Mouse (Mus musculus) olfactory bulb, adult 2 months (tissue): ENCODE results near the gene Grm8. TPM values are rescaled to one million over a fixed set of nuclear protein-coding genes. Genes with fewer than 3 reads are reported as not detected.

Source experiments
- H3K27ac ChIP-seq: fragments of 200-500 bp; 2 replicates; pipeline ENCODE4 v1.5.1; 2012; ENCODE audit warnings: low read depth, low read length; ENCODE audit not compliant: insufficient read depth
- H3K4me1 ChIP-seq: fragments of 200-500 bp; 2 replicates; pipeline ENCODE4 v1.6.1; 2012; ENCODE audit warnings: low read length; ENCODE audit not compliant: control insufficient read depth, insufficient read depth
- H3K4me3 ChIP-seq: fragments of 200-500 bp; 2 replicates; pipeline ENCODE4 v1.5.1; 2012; ENCODE audit warnings: mild to moderate bottlenecking, low read depth, low read length, moderate library complexity; ENCODE audit not compliant: insufficient read depth
- CTCF ChIP-seq: fragments of 200-500 bp; IDR thresholded peaks from 2 replicates; pipeline ENCODE4 v1.5.1; 2012; ENCODE audit warnings: low read depth, mild to moderate bottlenecking, low read length, moderate library complexity; ENCODE audit not compliant: insufficient read depth
- POLR2A ChIP-seq: fragments of 200-500 bp; IDR thresholded peaks from 2 replicates; pipeline ENCODE4 v1.6.1; 2012; ENCODE audit warnings: mild to moderate bottlenecking, low read depth, low read length, moderate library complexity; ENCODE audit not compliant: insufficient read depth
- WGBS: fragments of 180-500 bp; shearing (Covaris S2); methylation state at CpG from one replicate; pipeline ENCODE4 v1.1.7; 2018; 5-methylcytosine and 5-hydroxymethylcytosine counted together
- polyA plus RNA-seq: library from polyadenylated mRNA; stranded (reverse); fragments of >200 nt; gene quantifications from 2 replicates; pipeline ENCODE4 v1.2.4, GENCODE M21; 2012; ENCODE audit warnings: low replicate concordance; ENCODE audit not compliant: missing spikeins, insufficient read depth, insufficient read length

Grm8 gene
- polyA plus RNA-seq: not detected in 2 replicates

GRCm38 (mm10) chr6:28135001-28135401 lies at the start of gene Grm8:
Gene Grm8 (minus strand): TSS chr6:28135178.
- peak within 1 kb of the TSS; percentile 74 for H3K4me3 ChIP-seq
- peak within 1 kb of the TSS; percentile 63 for H3K27ac ChIP-seq
- peaks cover 2% of the 10 kb centered on the region; the same call in 1 of the 2 replicates for H3K4me1 ChIP-seq
- TF ChIP-seq POLR2A (0 out of 2 replicates have a peak, but pooled peaks have one; percentile 24), CTCF (no peak)
- WGBS: under 1% methylated on average over 42 of the region's 42 CpGs

GRCm38 (mm10) chr6:28169851-28170539 lies 35.0 kb upstream of the Grm8 start:
- no peak overlapping the region for H3K4me3 ChIP-seq
- no peak for TF ChIP-seq CTCF
- no peak for TF ChIP-seq POLR2A
- 78% methylated on average over 19 of the region's 19 CpGs for WGBS
- H3K4me1 ChIP-seq: no peaks in the 10 kb centered on the region
- no peak overlapping the region for H3K27ac ChIP-seq

- H3K4me3 ChIP-seq: no peak overlapping the region
- 87% methylated on average over 5 of the region's 5 CpGs for WGBS
- H3K4me1 ChIP-seq: no peaks in the 10 kb centered on the region
- TF ChIP-seq POLR2A (no peak), CTCF (no peak)
- no peak overlapping the region for H3K27ac ChIP-seq
Observed at GRCm38 (mm10) chr6:28160399-28160798, 25.4 kb upstream of the Grm8 start.

- Histone ChIP-seq H3K4me1 (no peaks in the 10 kb centered on the region), H3K27ac (no peak overlapping the region), H3K4me3 (no peak overlapping the region)
- TF ChIP-seq POLR2A: no peak
- TF ChIP-seq CTCF: no peak
- 74% methylated on average over 6 of the region's 6 CpGs for WGBS
Observed at GRCm38 (mm10) chr6:28146445-28146844, 11.5 kb upstream of the Grm8 start.

GRCm38 (mm10) chr6:28142332-28142731 lies 7.4 kb upstream of the Grm8 start:
- Histone ChIP-seq H3K4me1 (no peaks in the 10 kb centered on the region), H3K4me3 (no peak overlapping the region), H3K27ac (no peak overlapping the region)
- TF ChIP-seq CTCF: no peak
- TF ChIP-seq POLR2A: no peak
- WGBS: 17% methylated on average over 2 of the region's 2 CpGs

- under 1% methylated on average over 37 of the region's 37 CpGs for WGBS
Observed at GRCm38 (mm10) chr6:28135411-28136233, 644 bp upstream of the Grm8 start.

GRCm38 (mm10) chr6:28134251-28134801 lies 652 bp downstream of the Grm8 start:
- Histone ChIP-seq H3K4me3 (peak overlapping the region; percentile 74), H3K4me1 (peaks cover 2% of the 10 kb centered on the region; the same call in 1 of the 2 replicates), H3K27ac (peak overlapping the region; percentile 63)
- TF ChIP-seq CTCF: no peak
- under 1% methylated on average over 20 of the region's 20 CpGs for WGBS

More at GRCm38 (mm10) chr6:28135411-28136233, 644 bp upstream of the Grm8 start:
- TF ChIP-seq CTCF (peak; percentile 88), POLR2A (no peak)
- Histone ChIP-seq H3K4me3 (peak overlapping the region; percentile 74), H3K4me1 (peaks cover 2% of the 10 kb centered on the region; the same call in 1 of the 2 replicates), H3K27ac (0 out of 2 replicates have a peak overlapping the region, but pooled peaks have one; percentile 4)

GRCm38 (mm10) chr6:28133206-28134063 lies 1.5 kb downstream of the Grm8 start:
- TF ChIP-seq POLR2A (no peak), CTCF (no peak)
- Histone ChIP-seq H3K4me3 (peak overlapping the region; percentile 74), H3K27ac (peak overlapping the region; percentile 33), H3K4me1 (peaks cover 2% of the 10 kb centered on the region; the same call in 1 of the 2 replicates)
- WGBS: 2% methylated on average over 38 of the region's 38 CpGs
